Mouse (Mus musculus): Measurements from ENCODE around the gene Zfhx3.

The Zfhx3 gene

DNA sequence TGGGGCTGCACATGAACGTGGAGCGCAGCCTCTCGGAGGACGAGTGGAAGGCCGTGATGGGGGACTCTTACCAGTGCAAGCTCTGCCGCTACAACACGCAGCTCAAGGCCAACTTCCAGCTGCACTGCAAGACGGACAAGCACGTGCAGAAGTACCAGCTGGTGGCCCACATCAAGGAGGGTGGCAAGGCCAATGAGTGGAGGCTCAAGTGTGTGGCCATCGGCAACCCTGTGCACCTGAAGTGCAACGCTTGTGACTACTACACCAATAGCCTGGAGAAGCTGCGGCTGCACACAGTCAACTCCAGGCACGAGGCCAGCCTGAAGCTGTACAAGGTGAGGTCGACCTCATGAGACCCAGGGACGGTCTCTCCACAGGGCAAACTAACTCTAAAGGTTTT, 857.9 kb downstream of the Zfhx3 start:
- DNase-seq (ENCODE audit: low spot score) = no peak

- DNase-seq (ENCODE audit: low spot score) = no peak
Observed at GRCm38 (mm10) chr8:108803017-108803416, 860.6 kb downstream of the Zfhx3 start.

GRCm38 (mm10) chr8:108811694-108812093, 869.2 kb downstream of the Zfhx3 start:
- DNase-seq (ENCODE audit: low spot score) = no peak

- DNase-seq (ENCODE audit: low spot score) = no peak
Observed at GRCm38 (mm10) chr8:108813375-108813774, 870.9 kb downstream of the Zfhx3 start.

DNA sequence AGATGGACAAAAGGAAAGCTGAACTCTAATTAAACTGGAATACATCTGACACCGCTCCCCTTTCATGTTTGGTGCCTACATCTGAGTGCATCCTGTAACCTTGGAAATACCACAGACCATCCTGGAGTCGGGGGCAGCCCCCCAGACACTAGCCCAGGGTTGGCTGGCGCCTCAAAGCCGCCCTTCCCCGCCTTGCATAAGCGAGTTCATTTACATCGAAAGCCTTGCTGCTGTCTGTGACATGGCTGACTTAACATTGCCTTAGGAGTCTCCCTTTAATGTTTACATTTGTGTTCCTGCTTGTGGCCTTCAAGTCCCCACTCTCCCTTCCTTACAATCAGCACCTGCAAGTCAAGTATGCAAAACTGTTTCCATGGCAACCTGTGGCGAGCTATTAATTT, 876.8 kb downstream of the Zfhx3 start:
- DNase-seq (ENCODE audit: low spot score) = no peak

- DNase-seq (ENCODE audit: low spot score) = peak; percentile 49
Observed at GRCm38 (mm10) chr8:108819826-108820225, 877.4 kb downstream of the Zfhx3 start.

- peak; percentile 80 for DNase-seq (ENCODE audit: low spot score)
Observed at GRCm38 (mm10) chr8:108820634-108821033, 878.2 kb downstream of the Zfhx3 start.

DNA sequence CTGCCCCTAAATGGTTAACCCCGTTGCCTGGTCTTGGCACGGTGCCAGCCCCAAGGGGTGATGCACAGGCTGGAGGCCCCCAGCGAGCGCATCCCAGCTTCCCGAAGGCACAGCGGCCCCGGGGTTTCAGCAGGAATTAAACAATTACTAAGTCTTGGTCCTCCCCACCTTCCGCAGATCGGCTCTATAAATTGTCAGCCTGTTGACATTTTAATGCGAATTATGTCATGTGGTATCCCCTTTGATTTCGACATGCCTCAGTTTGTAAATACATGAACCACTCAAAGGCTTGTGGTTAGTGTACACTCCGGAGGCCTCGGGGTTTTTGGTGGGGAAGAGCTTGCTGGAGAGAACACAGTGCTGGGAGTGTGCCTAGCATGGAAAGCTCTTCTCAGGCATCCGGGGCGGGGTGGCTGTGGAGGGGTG, 880.4 kb downstream of the Zfhx3 start:
- peak; percentile 72 for DNase-seq (ENCODE audit: low spot score)

- DNase-seq (ENCODE audit: low spot score) = no peak
Observed at GRCm38 (mm10) chr8:108824049-108824448, 881.6 kb downstream of the Zfhx3 start.

DNA sequence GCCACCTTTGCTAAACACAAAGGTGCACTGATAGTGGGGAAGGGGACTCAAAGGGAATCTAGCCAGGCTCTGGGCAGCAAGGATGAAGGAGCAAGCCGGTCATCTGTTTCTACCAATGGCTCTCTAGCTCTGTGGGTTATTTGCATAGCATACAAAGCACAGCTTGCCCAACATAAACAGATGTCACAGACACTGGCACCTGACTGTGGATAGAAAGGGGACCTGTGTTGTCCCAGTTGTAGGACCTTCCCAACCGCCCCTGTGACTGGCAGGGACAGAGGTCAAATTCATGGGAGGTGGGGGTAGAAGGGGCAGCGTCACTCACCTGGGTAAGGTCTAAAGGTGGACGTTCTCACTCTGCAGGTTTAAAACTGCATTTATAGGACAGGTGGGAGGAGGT, 884.0 kb downstream of the Zfhx3 start:
- DNase-seq (ENCODE audit: low spot score) = no peak

DNA sequence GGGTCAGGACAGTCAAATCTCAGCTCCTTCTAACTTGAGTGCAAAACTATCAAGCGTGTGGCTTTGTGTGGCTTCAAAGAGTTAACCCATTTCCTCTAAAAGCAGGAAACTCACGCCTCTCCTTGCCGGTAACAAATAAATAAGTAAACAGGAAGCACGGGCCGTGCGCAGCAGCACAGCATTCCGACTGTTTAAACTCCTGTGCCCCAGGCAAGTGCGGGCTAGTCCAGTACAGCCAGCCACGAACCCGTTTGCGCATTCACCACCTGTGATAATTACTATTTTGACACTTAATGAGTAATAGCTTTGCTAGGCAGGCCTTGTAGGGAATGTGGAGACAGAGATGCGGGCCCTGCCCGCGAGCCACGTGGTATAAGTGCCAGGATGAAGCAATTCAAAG, 885.0 kb downstream of the Zfhx3 start:
- DNase-seq (ENCODE audit: low spot score) = no peak

GRCm38 (mm10) chr8:108829305-108829717, 886.9 kb downstream of the Zfhx3 start:
- no peak for DNase-seq (ENCODE audit: low spot score)

GRCm38 (mm10) chr8:108835143-108835542, 892.7 kb downstream of the Zfhx3 start:
- no peak for DNase-seq (ENCODE audit: low spot score)

DNA sequence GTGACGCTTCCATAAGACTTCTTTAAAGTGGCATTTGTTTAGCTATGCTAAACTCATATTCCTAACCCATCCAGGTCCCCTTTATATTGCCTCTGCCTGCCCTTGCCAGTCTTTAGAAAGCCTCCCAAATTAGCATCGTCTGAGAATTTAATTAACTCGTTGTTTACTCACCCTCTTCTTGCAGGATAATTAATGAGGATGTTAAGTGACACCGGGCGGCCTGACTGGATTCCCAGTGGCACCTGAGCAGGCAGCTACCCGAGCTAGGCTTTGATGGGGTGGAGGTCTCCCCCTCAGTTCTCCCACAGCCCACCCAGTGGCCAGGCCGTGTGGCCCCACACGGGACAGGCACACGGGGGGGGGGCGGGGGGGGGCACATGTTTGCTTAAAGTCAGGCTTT, 895.3 kb downstream of the Zfhx3 start:
- no peak for DNase-seq (ENCODE audit: low spot score)

- no peak for DNase-seq (ENCODE audit: low spot score)
Observed at GRCm38 (mm10) chr8:108838761-108839160, 896.3 kb downstream of the Zfhx3 start.

DNA sequence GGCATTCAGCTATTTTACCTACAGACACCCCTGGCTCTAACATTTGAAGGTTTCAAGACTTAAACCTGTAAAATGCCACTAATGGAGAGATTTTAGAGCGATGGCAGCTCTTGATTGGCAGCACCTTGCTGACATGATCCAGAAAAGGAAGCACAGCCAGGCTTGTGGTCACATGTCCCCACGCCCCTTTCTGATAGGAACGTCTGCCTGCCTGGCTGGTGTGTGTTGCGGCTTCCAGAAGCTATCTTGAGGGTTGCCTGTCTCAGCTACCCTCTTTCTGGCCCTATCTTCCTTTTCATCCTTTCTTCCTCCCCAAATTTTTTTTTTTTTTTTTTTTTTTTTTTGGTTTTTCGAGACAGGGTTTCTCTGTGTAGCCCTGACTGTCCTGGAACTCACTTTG, 899.9 kb downstream of the Zfhx3 start:
- DNase-seq (ENCODE audit: low spot score) = no peak

DNA sequence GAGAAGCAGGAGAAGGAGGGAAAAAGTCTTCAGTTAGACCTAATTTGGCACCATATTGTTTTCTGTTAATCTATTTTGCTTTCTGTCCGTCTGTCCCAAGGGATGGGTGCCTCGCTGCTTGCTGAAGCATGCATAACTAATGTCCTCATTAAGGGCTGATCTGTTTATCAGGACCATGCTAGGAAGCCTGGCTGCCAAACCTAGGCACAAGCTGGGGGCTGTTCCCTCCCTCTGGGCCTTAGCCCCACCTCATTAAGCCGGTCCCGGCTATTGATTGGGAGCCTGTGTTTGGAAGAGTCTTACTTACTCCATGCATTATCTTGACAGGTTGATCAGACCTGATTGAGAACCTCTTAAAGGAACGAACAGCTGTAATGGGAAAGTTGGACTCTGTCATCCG, 903.7 kb downstream of the Zfhx3 start:
- DNase-seq (ENCODE audit: low spot score) = no peak

DNA sequence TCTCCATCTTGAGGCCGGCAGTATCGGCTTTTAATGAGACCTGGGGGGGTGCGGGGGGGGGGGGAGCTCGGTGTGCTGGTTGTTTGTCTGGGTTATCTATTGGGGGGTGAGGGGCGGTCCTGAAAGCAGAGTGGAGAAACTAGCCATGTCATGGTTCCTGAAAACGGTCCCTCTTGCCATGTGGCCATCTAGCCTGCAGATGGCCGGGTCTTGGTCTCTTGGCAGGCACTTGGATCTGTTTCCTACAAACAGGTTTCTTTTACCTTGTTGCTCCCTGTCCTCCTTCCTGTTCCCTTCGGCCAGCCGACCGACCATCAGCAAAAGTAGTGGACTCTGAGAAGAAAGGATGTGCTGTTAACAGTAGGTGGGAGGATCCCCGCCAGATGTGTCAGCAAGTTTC, 904.4 kb downstream of the Zfhx3 start:
- no peak for DNase-seq (ENCODE audit: low spot score)

DNA sequence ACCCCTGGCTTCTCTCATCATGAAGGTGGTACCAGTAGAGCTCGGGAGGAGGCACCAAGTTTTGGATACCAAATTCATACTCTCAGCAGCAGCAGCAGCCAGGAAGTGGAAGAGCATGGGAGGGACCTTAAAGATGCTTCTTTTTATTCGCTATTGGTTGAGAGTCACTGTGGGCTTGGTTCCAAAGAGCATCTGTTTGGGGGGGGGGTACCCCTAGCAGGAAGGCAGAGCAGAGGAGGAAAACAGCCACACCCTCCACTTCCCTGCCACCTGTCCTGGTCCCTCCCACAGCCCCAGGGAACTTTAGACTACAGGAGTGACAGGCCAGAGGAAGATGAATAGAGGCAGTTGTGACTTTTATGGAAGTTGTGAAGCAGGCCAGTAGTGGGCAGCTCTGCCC, 904.9 kb downstream of the Zfhx3 start:
- DNase-seq (ENCODE audit: low spot score) = no peak

DNA sequence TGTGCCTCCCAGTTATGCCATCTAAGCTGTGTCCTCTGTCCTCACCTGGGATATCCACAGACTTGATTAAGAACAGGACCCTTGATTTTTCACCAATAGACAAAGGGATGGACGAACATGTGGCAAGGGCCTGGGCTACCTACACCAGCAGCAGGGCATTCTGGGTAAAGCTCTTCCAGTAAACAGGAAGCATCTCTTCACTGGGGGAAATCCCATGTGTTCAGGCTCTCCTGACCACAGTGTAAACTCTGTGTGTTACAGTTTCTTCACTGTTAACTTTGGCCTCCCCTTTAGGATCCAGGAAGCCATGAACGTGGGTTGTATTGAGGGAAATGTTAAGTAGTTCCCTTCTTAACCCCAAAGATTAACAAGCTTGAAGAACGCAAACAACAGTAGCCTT, 906.0 kb downstream of the Zfhx3 start:
- DNase-seq (ENCODE audit: low spot score) = no peak

- DNase-seq (ENCODE audit: low spot score) = no peak
Observed at GRCm38 (mm10) chr8:108853028-108853427, 910.6 kb downstream of the Zfhx3 start.

DNA sequence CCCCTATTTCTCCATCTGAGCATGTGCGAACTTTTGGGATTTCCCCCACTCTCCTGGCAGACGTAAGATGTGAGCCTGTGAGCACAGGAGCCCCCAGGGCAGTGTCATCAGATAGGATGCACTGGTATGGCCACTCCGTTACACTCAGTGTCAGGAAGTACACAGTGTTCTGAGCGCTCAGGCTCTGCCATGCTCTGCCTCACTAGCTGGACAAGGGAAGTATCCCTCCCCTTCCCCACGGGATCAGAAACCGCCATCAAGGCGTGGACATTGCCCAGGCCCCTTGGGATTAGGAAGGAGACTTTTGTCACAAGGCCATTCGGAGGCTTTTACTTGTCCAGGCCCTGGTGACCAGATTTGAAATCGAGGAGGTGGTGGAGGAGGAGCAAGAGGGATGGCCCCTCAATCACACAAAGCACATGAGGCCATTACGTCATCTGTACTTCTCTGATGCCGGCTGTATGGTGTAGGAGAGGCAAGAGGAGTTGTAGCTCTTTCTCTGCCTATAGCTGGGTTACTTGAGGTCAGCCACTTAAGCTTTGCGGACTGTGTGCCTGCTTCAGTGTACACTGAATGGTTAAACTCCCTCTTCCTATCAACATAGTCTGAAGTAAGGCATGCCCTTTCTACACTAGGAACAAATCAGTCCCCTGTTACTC, 912.1 kb downstream of the Zfhx3 start:
- DNase-seq (ENCODE audit: low spot score) = peak; percentile 46

- DNase-seq (ENCODE audit: low spot score) = no peak
Observed at GRCm38 (mm10) chr8:108859001-108859400, 916.6 kb downstream of the Zfhx3 start.

DNA sequence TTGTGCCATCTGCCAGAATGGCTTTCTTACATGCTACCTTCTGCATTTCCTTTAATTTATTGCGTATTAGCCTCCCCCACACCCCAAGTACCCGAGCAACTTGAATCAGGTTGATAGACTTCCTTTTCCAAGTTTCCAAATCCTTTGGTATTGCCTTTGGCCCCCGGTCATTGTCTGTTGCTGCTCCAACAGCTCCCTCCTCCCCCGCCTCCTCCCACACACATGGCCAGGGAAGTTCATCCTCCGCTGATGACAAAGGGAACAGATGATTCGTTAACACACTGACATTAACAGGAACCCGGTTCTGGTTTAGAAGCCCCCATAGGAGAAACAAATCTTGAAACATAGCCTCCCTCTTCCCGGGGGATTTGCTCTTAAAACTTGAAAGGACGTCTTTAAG, 917.5 kb downstream of the Zfhx3 start:
- DNase-seq (ENCODE audit: low spot score) = no peak

- no peak for DNase-seq (ENCODE audit: low spot score)
Observed at GRCm38 (mm10) chr8:108863440-108863839, 921.0 kb downstream of the Zfhx3 start.

All from lung, postnatal 25 days (tissue).